Mouse (Mus musculus): ENCODE results near the gene M1ap. TPM values are rescaled to one million over a fixed set of nuclear protein-coding genes. Genes with fewer than 3 reads are reported as not detected.
A peak's percentile ranks its signal among the peaks of the same experiment; 100 is the strongest.

Gene M1ap
- total RNA-seq, 1 experiment from 2014 or later, result 7.7 TPM

- ATAC-seq (replicated peaks; ENCODE audit: low read depth, poor library complexity, severe bottlenecking), result peak; percentile 83
Observed at GRCm38 (mm10) chr6:83004872-83005271, 58.2 kb downstream of the M1ap start.

GRCm38 (mm10) chr6:83005444-83006011 is 58.8 kb downstream of the M1ap start:
- ATAC-seq (replicated peaks; ENCODE audit: low read depth, poor library complexity, severe bottlenecking), result no peak

GRCm38 (mm10) chr6:83006114-83006513 is 59.4 kb downstream of the M1ap start:
- ATAC-seq (replicated peaks; ENCODE audit: low read depth, poor library complexity, severe bottlenecking), result peak; percentile 50

GRCm38 (mm10) chr6:83008659-83009058 is 62.0 kb downstream of the M1ap start:
- peak; percentile 13; the same call in 1 of the 2 replicates for ATAC-seq (replicated peaks; ENCODE audit: low read depth, poor library complexity, severe bottlenecking)

GRCm38 (mm10) chr6:83010010-83010409 is 63.3 kb downstream of the M1ap start:
- peak; percentile 35 for ATAC-seq (replicated peaks; ENCODE audit: low read depth, poor library complexity, severe bottlenecking)

GRCm38 (mm10) chr6:83011255-83011654 is 64.6 kb downstream of the M1ap start:
- no peak for ATAC-seq (replicated peaks; ENCODE audit: low read depth, poor library complexity, severe bottlenecking)

- ATAC-seq (replicated peaks; ENCODE audit: low read depth, poor library complexity, severe bottlenecking), result no peak
Observed at GRCm38 (mm10) chr6:83011756-83012155, 65.1 kb downstream of the M1ap start.

- peak; percentile 61 for ATAC-seq (replicated peaks; ENCODE audit: low read depth, poor library complexity, severe bottlenecking)
Observed at GRCm38 (mm10) chr6:83013444-83013843, 66.7 kb downstream of the M1ap start.

- ATAC-seq (replicated peaks; ENCODE audit: low read depth, poor library complexity, severe bottlenecking), result peak; percentile 67
Observed at GRCm38 (mm10) chr6:83014482-83015466, 68.1 kb downstream of the M1ap start.

GRCm38 (mm10) chr6:83015749-83016148 is 69.0 kb downstream of the M1ap start:
- ATAC-seq (replicated peaks; ENCODE audit: low read depth, poor library complexity, severe bottlenecking), result no peak

GRCm38 (mm10) chr6:83017190-83017589 is 70.5 kb downstream of the M1ap start:
- ATAC-seq (replicated peaks; ENCODE audit: low read depth, poor library complexity, severe bottlenecking), result no peak

- no peak for ATAC-seq (replicated peaks; ENCODE audit: low read depth, poor library complexity, severe bottlenecking)
Observed at GRCm38 (mm10) chr6:83019044-83019443, 72.3 kb downstream of the M1ap start.

GRCm38 (mm10) chr6:83020121-83020520 is 73.4 kb downstream of the M1ap start:
- peak; percentile 71 for ATAC-seq (replicated peaks; ENCODE audit: low read depth, poor library complexity, severe bottlenecking)

- ATAC-seq (replicated peaks; ENCODE audit: low read depth, poor library complexity, severe bottlenecking), result no peak
Observed at GRCm38 (mm10) chr6:83020836-83021593, 74.3 kb downstream of the M1ap start.

- ATAC-seq (replicated peaks; ENCODE audit: low read depth, poor library complexity, severe bottlenecking), result no peak
Observed at GRCm38 (mm10) chr6:83023008-83023407, 76.3 kb downstream of the M1ap start.

GRCm38 (mm10) chr6:83023786-83024185 is 77.1 kb downstream of the M1ap start:
- no peak for ATAC-seq (replicated peaks; ENCODE audit: low read depth, poor library complexity, severe bottlenecking)

- ATAC-seq (replicated peaks; ENCODE audit: low read depth, poor library complexity, severe bottlenecking), result no peak
Observed at GRCm38 (mm10) chr6:83024421-83024820, 77.7 kb downstream of the M1ap start.

GRCm38 (mm10) chr6:83025221-83025620 is 78.5 kb downstream of the M1ap start:
- ATAC-seq (replicated peaks; ENCODE audit: low read depth, poor library complexity, severe bottlenecking), result no peak

- ATAC-seq (replicated peaks; ENCODE audit: low read depth, poor library complexity, severe bottlenecking), result 0 out of 2 replicates have a peak, but pooled peaks have one; percentile 4
Observed at GRCm38 (mm10) chr6:83027293-83027692, 80.6 kb downstream of the M1ap start.

GRCm38 (mm10) chr6:83027706-83028105 is 81.0 kb downstream of the M1ap start:
- no peak for ATAC-seq (replicated peaks; ENCODE audit: low read depth, poor library complexity, severe bottlenecking)

All from common myeloid progenitor, adult 5-6 weeks (primary cell).